ENCODE assay signal across 1 mouse cellular context in the genomic region with DNA sequence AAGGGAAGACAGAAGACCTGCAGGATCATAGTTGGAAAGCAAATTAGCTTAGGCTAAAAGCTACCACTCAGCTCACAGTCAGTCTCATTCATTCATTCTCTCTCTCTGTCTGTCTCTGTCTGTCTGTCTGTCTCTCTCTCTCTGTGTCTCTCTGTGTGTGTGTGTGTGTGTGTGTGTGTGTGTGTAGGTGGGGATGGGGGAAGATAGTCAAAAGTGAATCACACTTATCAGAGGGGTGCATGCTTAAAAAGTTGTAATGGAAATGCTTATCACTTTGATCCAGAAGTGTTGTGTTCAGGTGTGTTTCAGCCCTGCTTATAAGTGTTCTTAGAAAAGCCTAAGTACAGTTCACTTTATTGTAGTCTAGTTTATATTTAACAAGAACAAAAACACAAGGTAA.
TF ChIP-seq lines count a peak whose summit lies in the region.

No protein-coding gene starts in this region.

TF ChIP-seq in MEL, 35 proteins besides CTCF, POLR2A, EP300 and RAD21 (continued from another document):
- no peak for TF ChIP-seq ELF1 (IDR thresholded peaks at IDR 0.05; ENCODE audit: low read depth, low read length)
- TF ChIP-seq TBP (IDR thresholded peaks at IDR 0.05; ENCODE audit: low read depth, low read length): no peak
- TF ChIP-seq GATA1 (IDR thresholded peaks at IDR 0.05; ENCODE audit: low read depth, low read length): peak; percentile 88
- peak; percentile 65 for TF ChIP-seq ETS1 (IDR thresholded peaks at IDR 0.05; ENCODE audit: low read depth, low read length)
- no peak for TF ChIP-seq HCFC1 (IDR thresholded peaks at IDR 0.05; ENCODE audit: low read depth, low read length)
- no peak for TF ChIP-seq CHD1 (IDR thresholded peaks at IDR 0.05; ENCODE audit: low read depth, low read length)
- TF ChIP-seq TCF12 (IDR thresholded peaks at IDR 0.05; ENCODE audit: low read depth, low read length): peak; percentile 94
- TF ChIP-seq E2F4 (IDR thresholded peaks at IDR 0.05; ENCODE audit: borderline replicate concordance, low read depth, low read length): no peak
- TF ChIP-seq KAT2A (conservative IDR thresholded peaks at IDR 0.05; ENCODE audit: low read depth, low read length): no peak
- TF ChIP-seq TAL1 (IDR thresholded peaks at IDR 0.05; ENCODE audit: low read length): peak; percentile 78
- TF ChIP-seq MXI1 (IDR thresholded peaks at IDR 0.05; ENCODE audit: low read depth, low read length): no peak
- TF ChIP-seq BHLHE40 (IDR thresholded peaks at IDR 0.05; ENCODE audit: borderline replicate concordance, low read depth, low read length): no peak
- TF ChIP-seq MYC (IDR thresholded peaks at IDR 0.05; ENCODE audit: low read depth, low read length): no peak
- no peak for TF ChIP-seq MAFK (IDR thresholded peaks at IDR 0.05; ENCODE audit: borderline replicate concordance, low read depth, low read length)
- no peak for TF ChIP-seq POLR2AphosphoS2 (IDR thresholded peaks at IDR 0.05; ENCODE audit: low read length)
- no peak for TF ChIP-seq NELFE (IDR thresholded peaks at IDR 0.05; ENCODE audit: low read depth, low read length)
- peak; percentile 55; the same call in 1 of the 2 replicates for TF ChIP-seq MAZ (IDR thresholded peaks at IDR 0.05; ENCODE audit: low read depth, low read length)
- peak; percentile 60 for TF ChIP-seq RCOR1 (IDR thresholded peaks at IDR 0.05; ENCODE audit: low read depth, low read length)
- TF ChIP-seq JUND (IDR thresholded peaks at IDR 0.05; ENCODE audit: low read depth, low read length): no peak
